Mouse (Mus musculus): ENCODE data around the gene Ltb. TPM values are rescaled to one million over a fixed set of nuclear protein-coding genes. Genes with fewer than 3 reads are reported as not detected.
"Not testable (repeated sequence)": the region's sequence is repeated elsewhere in the genome, so short reads cannot be mapped to it uniquely, and the experiment has no call there.

The Ltb gene
- total RNA-seq, 2 experiments from 2014 or later = 1.4 to 1.8 TPM

GRCm38 (mm10) chr17:35213071-35213470, 18.8 kb downstream of the Ltb start:
- no peak for DNase-seq (ENCODE audit: low spot score)
- intact Hi-C loops (cut with DNase I) = no loop called here

DNA sequence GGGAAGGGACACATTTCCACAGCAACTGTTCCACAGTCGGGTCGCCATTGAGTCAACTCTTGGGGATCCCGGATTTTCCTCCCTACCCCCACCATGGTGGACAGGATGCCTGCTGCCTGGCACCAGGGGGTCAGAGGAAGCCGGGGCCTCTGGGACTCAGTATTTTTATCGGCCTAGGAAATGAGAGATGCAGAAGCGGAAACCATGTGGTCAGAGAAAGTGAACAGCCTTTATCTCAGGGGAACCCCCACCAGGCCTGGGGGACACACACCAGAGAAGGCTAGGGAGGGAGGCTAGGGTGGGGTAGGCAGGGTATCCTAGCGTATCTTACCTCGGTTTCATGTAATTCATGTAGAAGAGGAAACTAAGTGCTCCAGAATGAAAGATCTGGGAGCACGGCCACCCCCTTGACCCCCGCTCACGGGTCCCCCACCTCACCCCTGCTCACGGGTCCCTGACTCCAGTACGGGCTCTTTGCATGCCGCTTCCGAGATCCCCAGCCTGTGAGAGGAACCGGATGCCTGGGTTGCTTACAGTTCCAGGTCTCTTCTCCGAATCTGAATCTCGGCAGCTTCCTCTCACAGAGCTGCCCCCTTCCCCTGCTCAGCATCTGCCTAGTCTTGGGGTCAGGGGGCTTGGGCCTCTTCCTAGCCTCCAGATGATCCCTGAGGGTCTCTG, 24.4 kb downstream of the Ltb start:
- intact Hi-C loops (cut with DNase I) = no loop called here
- DNase-seq (ENCODE audit: low spot score) = peak; percentile 47

DNA sequence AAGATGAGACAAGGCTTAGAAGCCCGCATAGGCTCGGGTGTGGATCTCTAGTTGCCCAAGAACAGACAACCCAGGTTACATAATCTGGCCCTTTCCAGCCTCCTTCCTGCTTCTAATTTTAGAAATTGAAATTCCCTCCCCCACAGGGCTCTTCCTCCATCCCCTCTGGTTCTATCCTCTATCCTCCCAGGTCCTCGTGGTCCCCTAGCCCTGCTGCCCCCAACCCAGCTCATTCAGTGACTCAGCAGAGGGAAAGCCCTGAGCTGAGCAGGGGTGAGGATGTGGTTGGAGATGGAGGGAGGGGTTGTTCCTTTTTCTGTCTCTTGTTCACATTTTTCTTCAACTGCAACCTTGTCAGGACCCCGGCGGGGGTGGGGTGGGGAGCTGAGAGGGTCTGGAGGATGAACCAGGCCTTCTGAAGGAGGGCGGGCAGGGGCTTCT, 25.4 kb downstream of the Ltb start:
- intact Hi-C loops (cut with DNase I) = no loop called here
- DNase-seq (ENCODE audit: low spot score) = no peak

DNA sequence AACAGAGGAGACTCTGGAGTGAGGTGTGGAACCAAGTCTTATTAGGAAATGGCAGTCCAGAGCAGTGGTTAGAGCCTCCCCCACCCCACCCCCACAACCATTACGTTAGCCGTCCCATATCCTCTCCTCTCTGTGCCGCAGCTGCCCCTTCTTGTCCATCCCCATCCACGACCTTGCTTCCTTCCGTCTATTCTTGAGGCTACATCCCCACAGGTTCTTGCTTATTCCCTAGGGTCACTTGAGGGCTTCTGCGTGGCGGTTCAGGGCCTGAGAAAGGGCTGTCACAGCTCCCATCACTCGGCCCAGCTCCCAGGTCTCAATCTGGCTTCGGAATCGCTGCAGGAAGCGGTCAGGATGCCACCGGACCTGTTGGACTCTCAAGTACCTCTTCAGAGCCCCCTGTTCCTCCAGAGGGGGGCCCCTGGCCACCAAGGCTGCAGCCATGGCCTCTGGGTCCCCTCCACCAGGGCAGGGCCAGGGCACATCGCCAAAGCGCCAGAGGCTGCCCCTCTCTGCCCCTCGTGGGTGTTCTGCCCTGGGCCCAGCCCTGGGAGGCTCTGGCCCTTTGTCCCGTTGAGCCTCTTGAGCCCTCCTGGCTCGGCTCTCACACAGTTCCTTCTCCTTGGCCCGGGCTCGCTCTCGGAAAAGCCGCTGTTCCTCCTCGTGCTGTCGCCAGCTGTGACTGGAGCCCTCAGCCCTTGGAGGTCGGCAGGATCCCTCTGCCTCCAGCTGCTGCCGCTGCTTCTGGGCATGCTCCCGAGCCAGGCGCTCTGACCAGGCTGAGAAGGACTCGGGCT, 26.1 kb downstream of the Ltb start, which contains the start of gene Gm16181:
Gene Gm16181, plus strand, starts transcription at position 679 of the 797 bp plus-strand sequence.
- DNase-seq (ENCODE audit: low spot score) = peak; percentile 47
- intact Hi-C loops (cut with DNase I) = no loop called here

DNA sequence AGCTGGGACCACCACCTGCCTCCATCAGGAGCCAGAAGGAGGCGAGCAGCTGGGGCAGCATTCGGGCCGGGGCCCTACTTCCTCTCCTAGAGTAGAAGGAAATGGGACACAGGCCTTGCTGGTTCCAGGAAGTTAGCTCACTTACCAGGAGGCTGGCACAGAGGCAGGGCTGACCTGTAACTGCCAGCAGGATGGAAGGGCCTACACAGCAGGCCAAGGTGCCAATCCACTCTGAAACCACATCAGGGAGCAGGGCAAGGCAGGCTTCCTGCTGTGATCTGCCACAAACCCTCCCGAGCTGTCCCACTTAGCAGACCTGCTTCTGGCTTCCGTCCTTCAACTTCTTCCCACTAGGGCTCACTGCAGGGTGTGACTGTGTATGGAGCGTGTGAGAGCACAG, 28.1 kb downstream of the Ltb start:
- DNase-seq (ENCODE audit: low spot score) = no peak
- intact Hi-C loops (cut with DNase I) = loop anchor here (2.0 kb wide), 1 partner anchor 23 kb away; no protein-coding TSS in a partner anchor

GRCm38 (mm10) chr17:35224641-35225040, 30.4 kb downstream of the Ltb start:
- intact Hi-C loops (cut with DNase I) = no loop called here
- DNase-seq (ENCODE audit: low spot score) = no peak

DNA sequence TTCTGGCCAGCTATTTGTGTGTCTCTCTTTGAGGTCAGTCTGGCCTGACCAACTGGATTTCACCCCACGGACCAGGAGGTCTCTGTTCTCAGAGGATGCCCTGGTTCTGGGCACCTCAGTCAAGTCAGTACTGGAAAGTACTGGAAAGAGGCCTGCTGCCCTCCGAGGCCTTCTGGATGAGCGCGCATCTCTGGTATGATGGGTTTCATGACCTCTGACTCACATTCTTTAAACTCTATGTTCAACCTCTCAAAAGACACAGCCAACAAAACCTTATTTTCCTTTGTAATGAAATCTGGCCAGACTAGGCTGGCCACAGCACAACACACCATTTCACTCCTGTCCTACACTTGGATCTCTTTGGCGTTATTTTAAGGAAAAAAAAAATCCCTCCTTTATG, 31.2 kb downstream of the Ltb start:
- no peak for DNase-seq (ENCODE audit: low spot score)
- intact Hi-C loops (cut with DNase I) = no loop called here

- intact Hi-C loops (cut with DNase I) = no loop called here
- DNase-seq (ENCODE audit: low spot score) = no peak
Measured at GRCm38 (mm10) chr17:35226561-35227046, 32.4 kb downstream of the Ltb start.

DNA sequence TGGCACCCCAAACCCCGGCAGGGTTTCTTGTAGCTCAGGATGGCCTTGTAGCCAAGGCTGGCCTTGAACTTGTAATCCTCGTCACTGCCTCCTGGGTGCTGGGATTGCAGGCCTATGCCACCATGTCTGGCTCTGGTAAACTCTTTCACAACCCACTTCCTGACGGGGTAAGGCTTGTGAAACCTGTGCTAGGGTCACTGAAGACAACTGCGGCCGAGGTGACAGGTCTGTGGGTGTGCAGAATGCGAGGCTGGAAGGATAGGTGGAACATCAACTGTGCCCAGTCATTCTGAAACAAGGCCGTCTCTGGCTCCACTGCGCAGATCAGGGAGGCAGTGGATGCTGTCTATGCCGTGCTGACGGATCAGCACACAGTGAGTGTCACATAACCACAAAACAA, 36.8 kb downstream of the Ltb start:
- no peak for DNase-seq (ENCODE audit: low spot score)
- intact Hi-C loops (cut with DNase I) = loop anchor here (10.0 kb wide), 1 partner anchor 206 kb away; the partner anchor contains the start of gene Sapcd1

DNA sequence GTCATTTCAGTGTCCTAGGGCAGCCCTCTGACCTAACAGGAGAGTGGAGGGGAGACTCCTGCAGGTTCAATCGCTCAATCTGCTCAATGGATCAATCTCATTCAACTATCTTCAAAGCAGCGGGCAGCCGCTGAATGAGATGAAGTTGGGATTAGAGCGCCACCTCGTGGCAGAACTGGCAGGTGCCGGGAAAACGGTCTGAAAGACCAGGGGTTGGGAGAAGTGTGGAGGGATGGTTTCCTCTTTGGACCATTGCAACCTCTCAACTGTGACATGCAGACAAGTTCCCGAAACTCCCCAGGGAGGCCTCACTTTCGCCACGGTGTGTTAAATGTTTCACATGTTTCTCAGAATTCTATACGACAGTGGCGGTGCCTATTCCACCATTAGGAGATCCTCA, 37.8 kb downstream of the Ltb start:
- intact Hi-C loops (cut with DNase I) = loop anchor here (1.0 to 10.0 kb wide), 3 partner anchors 54 to 207 kb away; partner anchors contain the start of gene Sapcd1

GRCm38 (mm10) chr17:35232659-35233058, 38.4 kb downstream of the Ltb start:
- intact Hi-C loops (cut with DNase I) = loop anchor here (1.0 to 10.0 kb wide), 3 partner anchors 54 to 208 kb away; partner anchors contain the start of gene Sapcd1
- no peak for DNase-seq (ENCODE audit: low spot score)

More for the DNA sequence above, 37.8 kb downstream of the Ltb start:
- peak; percentile 42 for DNase-seq (ENCODE audit: low spot score)

DNA sequence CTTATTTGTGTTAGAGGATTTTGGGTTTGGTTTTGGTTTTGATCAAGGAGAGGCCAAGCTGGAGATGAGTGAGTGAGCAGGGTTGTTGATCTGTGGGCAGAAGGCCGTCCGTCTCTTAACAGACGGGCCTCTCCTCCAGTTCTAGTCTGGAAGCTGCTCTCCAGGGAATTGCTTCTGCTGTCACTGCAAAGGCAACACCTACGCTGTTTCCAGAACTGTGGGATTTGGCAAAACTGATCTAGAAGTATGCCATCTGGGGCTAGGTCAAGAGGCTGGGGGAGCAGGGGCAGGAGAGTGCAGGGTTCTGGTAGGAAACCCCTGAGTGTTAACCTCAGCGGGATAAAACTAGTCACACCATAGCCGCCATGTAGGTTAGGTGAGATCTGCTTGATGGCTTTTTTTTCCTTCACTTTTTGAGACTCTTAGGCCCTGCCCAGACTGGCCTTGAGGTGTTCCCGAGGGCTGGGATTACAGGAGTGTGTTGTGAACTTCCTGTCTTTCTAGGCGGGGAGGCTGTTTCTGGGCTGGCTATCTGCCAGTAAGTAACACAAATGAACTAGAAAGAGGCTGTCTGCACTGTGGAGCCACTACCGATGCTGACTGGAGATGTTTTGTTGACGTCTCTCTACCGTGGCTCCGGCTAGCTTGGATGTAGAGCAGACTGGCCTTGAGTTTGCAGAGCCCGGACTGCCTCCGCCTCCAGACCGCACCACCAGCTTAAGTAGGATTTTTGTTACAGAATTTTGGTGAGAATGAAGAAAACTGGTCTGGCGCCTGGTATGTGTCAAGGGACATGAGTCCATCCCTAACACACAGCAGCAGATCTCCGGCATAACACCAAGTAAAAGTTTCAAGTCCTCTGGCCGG, 39.1 kb downstream of the Ltb start, which contains the start of gene Atp6v1g2:
Gene Atp6v1g2, plus strand, starts transcription at position 547 of the 867 bp plus-strand sequence.
- DNase-seq (ENCODE audit: low spot score) = no peak
- intact Hi-C loops (cut with DNase I) = loop anchor here (10.0 kb wide), 1 partner anchor 209 kb away; the partner anchor contains the start of gene Sapcd1

DNA sequence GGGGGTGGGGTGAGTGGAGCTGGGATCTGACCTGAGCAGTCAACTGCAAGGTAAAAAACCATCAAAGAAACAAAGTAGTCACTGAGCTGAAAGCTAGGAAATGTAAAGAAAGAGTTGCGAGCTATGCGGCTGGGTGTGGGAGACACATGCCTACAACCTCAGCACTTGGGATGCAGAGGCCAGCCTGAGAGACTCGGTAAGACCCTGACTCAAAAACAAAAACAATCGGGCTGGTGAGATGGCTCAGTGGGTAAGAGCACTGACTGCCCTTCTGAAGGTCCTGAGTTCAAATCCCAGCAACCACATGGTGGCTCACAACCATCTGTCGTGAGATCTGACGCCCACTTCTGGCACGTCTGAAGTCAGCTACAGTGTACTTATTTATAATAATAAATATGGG, 39.9 kb downstream of the Ltb start:
- DNase-seq (ENCODE audit: low spot score) = not testable (repeated sequence)
- intact Hi-C loops (cut with DNase I) = loop anchor here (10.0 kb wide), 1 partner anchor 209 kb away; the partner anchor contains the start of gene Sapcd1

GRCm38 (mm10) chr17:35234903-35235302, 40.7 kb downstream of the Ltb start:
- intact Hi-C loops (cut with DNase I) = loop anchor here (5.0 to 10.0 kb wide), 3 partner anchors 113 to 233 kb away; partner anchors contain the start of genes Csnk2b, Gpank1, Sapcd1 and Vars
- peak; percentile 31 for DNase-seq (ENCODE audit: low spot score)

DNA sequence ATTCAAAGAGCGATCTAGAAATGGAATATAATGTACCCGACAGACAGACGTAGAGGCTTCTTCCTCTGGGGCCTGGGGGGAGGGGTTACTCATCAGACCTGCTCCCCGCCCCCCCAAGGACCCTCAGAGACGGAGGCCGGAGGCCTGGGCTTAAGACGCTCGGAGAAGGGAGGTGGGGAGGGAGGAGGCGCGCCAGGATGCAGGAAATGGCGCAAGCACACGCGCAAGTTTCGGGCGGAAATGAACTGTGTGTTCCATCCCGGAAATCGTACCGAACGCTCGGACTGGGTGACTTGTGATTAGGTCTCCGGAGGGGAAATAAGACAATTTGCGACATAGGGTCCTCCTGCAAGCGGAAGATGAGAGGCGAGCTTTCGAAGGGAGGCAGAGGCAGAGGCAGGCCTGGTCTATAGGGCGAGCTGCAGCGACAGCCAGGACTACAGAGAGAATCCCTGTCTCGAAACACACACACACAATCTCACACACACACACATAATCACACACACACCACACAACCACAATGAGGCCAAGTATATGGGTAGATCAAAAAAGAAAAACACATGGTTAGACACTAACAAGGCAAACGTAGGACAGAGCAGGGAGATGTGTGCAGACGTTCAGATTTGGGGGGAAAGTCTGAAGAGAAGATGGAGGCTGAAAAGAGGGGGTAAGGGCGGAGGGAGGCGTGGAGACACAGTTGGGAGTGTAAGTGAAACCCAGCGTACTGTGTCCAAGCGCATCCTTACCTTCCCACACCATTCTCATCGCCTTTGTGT, 41.6 kb downstream of the Ltb start, which contains the start of gene Nfkbil1:
Gene Nfkbil1, minus strand, starts transcription at position 179 of the 776 bp plus-strand sequence.
- intact Hi-C loops (cut with DNase I) = loop anchor here (5.0 to 10.0 kb wide), 3 partner anchors 114 to 234 kb away; partner anchors contain the start of genes Csnk2b, Gpank1, Sapcd1 and Vars
- DNase-seq (ENCODE audit: low spot score) = peak; percentile 86

DNA sequence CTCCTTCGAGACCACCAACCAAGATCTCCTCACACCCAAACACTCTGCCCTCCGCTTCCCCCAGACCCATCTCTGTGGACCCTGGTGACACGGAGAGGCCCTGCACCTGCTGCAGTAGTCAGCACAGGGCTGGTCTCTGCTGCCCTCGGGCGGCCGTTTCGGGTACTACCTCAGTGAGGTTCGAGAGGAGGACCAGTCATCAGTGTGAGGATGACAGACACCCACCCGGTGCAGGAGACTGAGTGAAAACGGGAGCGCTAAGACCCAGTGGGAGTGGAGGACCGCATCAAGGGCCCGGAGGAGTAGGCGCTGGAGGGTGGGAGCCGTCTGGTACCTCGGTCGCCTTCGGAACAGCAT, 42.1 kb downstream of the Ltb start:
- intact Hi-C loops (cut with DNase I) = loop anchor here (5.0 to 10.0 kb wide), 3 partner anchors 114 to 234 kb away; partner anchors contain the start of genes Csnk2b, Gpank1, Sapcd1 and Vars
- DNase-seq (ENCODE audit: low spot score) = peak; percentile 83

DNA sequence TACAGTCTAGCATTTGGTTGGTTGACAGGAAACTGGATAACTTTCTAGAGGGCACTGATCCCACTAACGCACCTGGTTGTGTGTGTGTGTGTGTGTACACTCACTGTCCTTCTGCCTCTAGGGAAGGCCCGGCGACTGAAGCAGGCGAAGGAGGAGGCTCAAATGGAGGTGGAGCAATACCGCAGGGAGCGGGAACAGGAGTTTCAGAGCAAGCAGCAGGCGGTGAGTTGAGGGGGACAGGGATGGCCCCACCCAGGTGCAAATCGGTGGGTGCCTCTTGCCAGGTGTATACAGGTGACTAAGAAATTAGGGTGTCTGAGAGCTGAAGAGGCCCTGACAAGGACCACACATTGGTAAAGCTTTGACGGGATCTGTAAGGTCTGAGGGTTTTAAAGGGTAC, 42.8 kb downstream of the Ltb start:
- no peak for DNase-seq (ENCODE audit: low spot score)
- intact Hi-C loops (cut with DNase I) = loop anchor here (5.0 to 10.0 kb wide), 3 partner anchors 115 to 235 kb away; partner anchors contain the start of genes Csnk2b, Gpank1, Sapcd1 and Vars

- intact Hi-C loops (cut with DNase I) = loop anchor here (5.0 to 10.0 kb wide), 3 partner anchors 115 to 235 kb away; partner anchors contain the start of genes Csnk2b, Gpank1, Sapcd1 and Vars
- no peak for DNase-seq (ENCODE audit: low spot score)
Measured at GRCm38 (mm10) chr17:35237504-35237903, 43.3 kb downstream of the Ltb start.
